Comparison of ENCODE assay signal across 22 mouse cellular contexts in genomic region chr9:121934856-121935255, GRCm38 (mm10). TPM values are rescaled to one million over a fixed set of nuclear protein-coding genes. Genes with fewer than 3 reads are reported as not detected.
A peak's percentile ranks its signal among the peaks of the same experiment; 100 is the strongest.
DNase-seq lines count a peak whose midpoint lies in the region; ATAC-seq and TF ChIP-seq lines count a peak whose summit lies in the region.
"Had no signal": no experiment of that assay in that cellular context is flagged by ENCODE, and none has a peak within 500 bp of the region (broad histone marks: within the 10 kb centered on the region; RNA-seq: fewer than 3 reads in every experiment).

No protein-coding gene starts in this region.

- no peak overlapping the region for H3K27ac ChIP-seq in forebrain, postnatal 0 days (ENCODE audit: low read depth, low read length)
- H3K27ac ChIP-seq in forebrain, embryonic 10.5 days = no peak overlapping the region
- H3K27ac ChIP-seq: embryonic facial prominence, embryonic 10.5 days; embryonic facial prominence, embryonic 12.5 days; forebrain, embryonic 12.5 days had no signal

- DNase-seq in forebrain, postnatal 0 days = peak; percentile 10
- DNase-seq in forebrain, embryonic 10.5 days (ENCODE audit: extremely low spot score, low spot score) = no peak
- DNase-seq in heart, adult 11 months = peak; percentile 43
- DNase-seq in heart, postnatal 36 days = no peak
- DNase-seq in urinary bladder, postnatal 25 days (ENCODE audit: low spot score) = no peak
- DNase-seq: adrenal gland, adult 8-10 months; adrenal gland, postnatal 25 days; cerebellum, adult 11-12 months; cerebellum, adult 2 months; cerebellum, adult 9-10 months; cerebellum, postnatal 10 days; cerebellum, postnatal 25 days had no signal

- no peak for ATAC-seq in forebrain, postnatal 0 days
- ATAC-seq: forebrain, embryonic 14.5 days; forebrain, embryonic 16.5 days had no signal

- no peaks in the 10 kb centered on the region for H3K4me1 ChIP-seq in forebrain, postnatal 0 days (ENCODE audit: insufficient read depth)
- peaks cover 7% of the 10 kb centered on the region; the same call in 1 of the 2 replicates for H3K4me1 ChIP-seq in forebrain, embryonic 10.5 days
- H3K4me1 ChIP-seq: embryonic facial prominence, embryonic 12.5 days; forebrain, embryonic 12.5 days had no signal

- intact Hi-C loops in heart, postnatal 36 days (cut with DNase I) = no loop called here

- 75% methylated on average over 4 of the region's 4 CpGs for WGBS in forebrain, postnatal 0 days
- WGBS in forebrain, embryonic 10.5 days = 82% methylated on average over 4 of the region's 4 CpGs

- H3K36me3 ChIP-seq in forebrain, postnatal 0 days (ENCODE audit: insufficient read depth) = no peaks in the 10 kb centered on the region
- no peaks in the 10 kb centered on the region; the same call in 1 of the 2 replicates for H3K36me3 ChIP-seq in forebrain, embryonic 10.5 days (replicated peaks)
- H3K36me3 ChIP-seq: embryonic facial prominence, embryonic 12.5 days; forebrain, embryonic 12.5 days had no signal

- H3K9ac ChIP-seq in forebrain, postnatal 0 days = no peak overlapping the region
- H3K9ac ChIP-seq: embryonic facial prominence, embryonic 12.5 days; forebrain, embryonic 12.5 days had no signal

- TF ChIP-seq CTCF in forebrain, postnatal 0 days (IDR thresholded peaks at IDR 0.05; ENCODE audit: low read depth) = no peak

- no peaks in the 10 kb centered on the region for H3K27me3 ChIP-seq in forebrain, postnatal 0 days (ENCODE audit: insufficient read depth, low read length)
- H3K27me3 ChIP-seq in forebrain, embryonic 10.5 days (ENCODE audit: poor library complexity, severe bottlenecking) = no peaks in the 10 kb centered on the region
- H3K27me3 ChIP-seq: embryonic facial prominence, embryonic 12.5 days had no signal

- H3K4me3 ChIP-seq in forebrain, postnatal 0 days (ENCODE audit: low read depth, low read length) = no peak overlapping the region
- no peak overlapping the region for H3K4me3 ChIP-seq in forebrain, embryonic 10.5 days
- H3K4me3 ChIP-seq: embryonic facial prominence, embryonic 10.5 days; embryonic facial prominence, embryonic 12.5 days; forebrain, embryonic 12.5 days had no signal

- no peak overlapping the region for H3K4me2 ChIP-seq in forebrain, postnatal 0 days (ENCODE audit: low read depth)
- H3K4me2 ChIP-seq: embryonic facial prominence, embryonic 12.5 days; forebrain, embryonic 12.5 days had no signal

- H3K9me3 ChIP-seq in forebrain, postnatal 0 days (ENCODE audit: low read length) = no peaks in the 10 kb centered on the region
- H3K9me3 ChIP-seq in forebrain, embryonic 10.5 days = no peaks in the 10 kb centered on the region
- H3K9me3 ChIP-seq: embryonic facial prominence, embryonic 10.5 days; embryonic facial prominence, embryonic 12.5 days; forebrain, embryonic 12.5 days had no signal

RNA-seq across cellular contexts. Expression of gene Fam198a, which starts 15.9 kb away (rescaled TPM):
- total RNA-seq in forebrain, postnatal 0 days (2014; rRNA removed) = 2.5 and 5.7 TPM in 2 replicates
- 1.3 and 1.6 TPM in 2 replicates for polyA plus RNA-seq in forebrain, postnatal 0 days (2015; fragmentation: Nextera tagmentation; extraction: Ambion mirVana)
- 0.41 and 0.58 TPM in 2 replicates for polyA plus RNA-seq in forebrain, embryonic 10.5 days (2016; fragmentation: Nextera tagmentation; extraction: Ambion mirVana)
- 1 to 10 TPM in 1 of 2 experiments, under 1 TPM in 1; 0.95 to 1.8 TPM for total RNA-seq in heart, postnatal 36 days (2021)
- polyA plus RNA-seq: C2C12 had no signal

RNA-seq across cellular contexts. Expression of gene Cyp8b1, which starts 18.8 kb away (rescaled TPM):
- not detected in 2 replicates for total RNA-seq in forebrain, postnatal 0 days (2014; rRNA removed)
- polyA plus RNA-seq in forebrain, postnatal 0 days (2015; fragmentation: Nextera tagmentation; extraction: Ambion mirVana) = not detected in 2 replicates
- not detected in 2 replicates for polyA plus RNA-seq in forebrain, embryonic 10.5 days (2016; fragmentation: Nextera tagmentation; extraction: Ambion mirVana)
- not detected for total RNA-seq in heart, postnatal 36 days (2021)
- total RNA-seq: ES-E14, MEL had no signal
- polyA plus RNA-seq: C2C12; cerebellum, adult 2 months; cortical plate, adult 2 months; embryonic facial prominence, embryonic 10.5 days; embryonic facial prominence, embryonic 12.5 days; forebrain, embryonic 12.5 days; forebrain, embryonic 14.5 days; forebrain, embryonic 16.5 days; frontal cortex, adult 2 months had no signal

RNA-seq across cellular contexts. Expression of gene Ackr2, which starts 36.7 kb away (rescaled TPM):
- 2.1 TPM in 2 replicates for total RNA-seq in forebrain, postnatal 0 days (2014; rRNA removed)
- polyA plus RNA-seq in forebrain, postnatal 0 days (2015; fragmentation: Nextera tagmentation; extraction: Ambion mirVana) = 0.84 and 1.4 TPM in 2 replicates
- 0.42 and 0.50 TPM in 2 replicates for polyA plus RNA-seq in forebrain, embryonic 10.5 days (2016; fragmentation: Nextera tagmentation; extraction: Ambion mirVana)
- 1 to 10 TPM; 1.6 to 1.9 TPM for total RNA-seq in heart, postnatal 36 days (2021)
- total RNA-seq: MEL had no signal
- polyA plus RNA-seq: C2C12 had no signal

Comparison
In these comparisons a context has a peak if more than half of its experiments do, and no peak if none do; other contexts are left out.
1. DNase-seq: peak in forebrain, postnatal 0 days (single experiment) and heart, adult 11 months (single experiment); none in forebrain, embryonic 10.5 days (single experiment), heart, postnatal 36 days (0 of 2) and urinary bladder, postnatal 25 days (single experiment).